Comparison of ENCODE assay signal across 28 mouse cellular contexts in the genomic region with DNA sequence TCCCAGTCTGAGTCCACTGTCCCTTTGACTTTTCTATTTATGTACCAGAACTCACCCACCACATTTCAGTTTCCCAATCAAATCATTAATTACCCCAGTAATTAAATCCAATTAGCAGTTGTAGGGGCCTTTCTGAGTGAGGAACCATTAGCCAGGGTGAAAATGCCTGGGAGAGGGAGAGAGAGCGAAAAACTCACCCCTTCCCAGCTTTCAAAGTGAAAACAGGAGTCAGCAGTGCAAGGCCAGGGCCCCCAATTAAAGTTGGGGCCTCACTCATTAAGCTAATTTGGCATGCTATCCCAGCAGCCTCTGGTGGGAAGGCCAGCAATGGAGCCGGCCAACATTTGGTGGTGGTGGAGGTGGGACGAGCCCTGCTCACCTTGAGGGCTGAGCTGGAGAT. TPM values are rescaled to one million over a fixed set of nuclear protein-coding genes. Genes with fewer than 3 reads are reported as not detected.
DNase-seq lines count a peak whose midpoint lies in the region; ATAC-seq and TF ChIP-seq lines count a peak whose summit lies in the region.
"Had no signal": no experiment of that assay in that cellular context is flagged by ENCODE, and none has a peak within 500 bp of the region (broad histone marks: within the 10 kb centered on the region; RNA-seq: fewer than 3 reads in every experiment).

No protein-coding gene starts in this region.

- no peaks in the 10 kb centered on the region for H3K36me3 ChIP-seq in embryonic facial prominence, embryonic 13.5 days
- no peaks in the 10 kb centered on the region for H3K36me3 ChIP-seq in embryonic facial prominence, embryonic 10.5 days (replicated peaks)
- H3K36me3 ChIP-seq in kidney, adult 2 months (ENCODE audit: control insufficient read depth, insufficient read depth, low read length) = no peaks in the 10 kb centered on the region
- no peaks in the 10 kb centered on the region for H3K36me3 ChIP-seq in embryonic facial prominence, embryonic 14.5 days (ENCODE audit: control insufficient read depth, insufficient read depth, low read length)
- H3K36me3 ChIP-seq in stomach, postnatal 0 days (ENCODE audit: control insufficient read depth, insufficient read depth, low read length) = no peaks in the 10 kb centered on the region
- H3K36me3 ChIP-seq: embryonic facial prominence, embryonic 12.5 days; hindbrain, embryonic 10.5 days; hindbrain, embryonic 15.5 days; limb, embryonic 12.5 days; lung, embryonic 15.5 days; midbrain, embryonic 13.5 days had no signal

- no peak for TF ChIP-seq CTCF in kidney, adult 2 months (conservative IDR thresholded peaks at IDR 0.05; ENCODE audit: insufficient read depth, insufficient read length, low read depth, low read length)
- TF ChIP-seq CTCF in stomach, postnatal 0 days (IDR thresholded peaks at IDR 0.05; ENCODE audit: low read depth) = no peak

- no peak for TF ChIP-seq POLR2A in kidney, adult 2 months (IDR thresholded peaks at IDR 0.05; ENCODE audit: low read depth, low read length)

- ATAC-seq in embryonic facial prominence, embryonic 13.5 days (ENCODE audit: insufficient number of reproducible peaks, insufficient read depth, low FRiP score, low TSS enrichment, low read depth) = no peak
- ATAC-seq in embryonic facial prominence, embryonic 14.5 days (ENCODE audit: low read depth) = no peak
- ATAC-seq in stomach, postnatal 0 days (ENCODE audit: low FRiP score, low TSS enrichment) = no peak
- ATAC-seq: inflammation-experienced regulatory T-cells, adult 6 months; midbrain, embryonic 13.5 days had no signal

- no peak overlapping the region for H3K4me3 ChIP-seq in embryonic facial prominence, embryonic 13.5 days
- H3K4me3 ChIP-seq in embryonic facial prominence, embryonic 10.5 days = no peak overlapping the region
- no peak overlapping the region for H3K4me3 ChIP-seq in kidney, adult 2 months (ENCODE audit: insufficient read depth, low read depth, low read length)
- no peak overlapping the region for H3K4me3 ChIP-seq in embryonic facial prominence, embryonic 14.5 days (ENCODE audit: low read depth, low read length)
- no peak overlapping the region for H3K4me3 ChIP-seq in stomach, postnatal 0 days (ENCODE audit: low read depth, low read length)
- H3K4me3 ChIP-seq: embryonic facial prominence, embryonic 12.5 days; hindbrain, embryonic 10.5 days; hindbrain, embryonic 15.5 days; limb, embryonic 12.5 days; lung, embryonic 15.5 days; megakaryocyte, embryonic 14.5 days; midbrain, embryonic 13.5 days had no signal

- H3K4me2 ChIP-seq in embryonic facial prominence, embryonic 13.5 days = no peak overlapping the region
- no peak overlapping the region for H3K4me2 ChIP-seq in embryonic facial prominence, embryonic 14.5 days (ENCODE audit: low read depth, low read length)
- H3K4me2 ChIP-seq in stomach, postnatal 0 days (replicated peaks; ENCODE audit: low read depth) = no peak overlapping the region
- H3K4me2 ChIP-seq: embryonic facial prominence, embryonic 12.5 days; hindbrain, embryonic 15.5 days; limb, embryonic 12.5 days; liver, embryonic 11.5 days; lung, embryonic 15.5 days; midbrain, embryonic 13.5 days had no signal

- H3K27ac ChIP-seq in embryonic facial prominence, embryonic 13.5 days = peak overlapping the region; percentile 76; the same call in 1 of the 2 replicates
- H3K27ac ChIP-seq in embryonic facial prominence, embryonic 10.5 days (replicated peaks) = no peak overlapping the region
- H3K27ac ChIP-seq in kidney, adult 2 months (ENCODE audit: insufficient read depth, low read depth, low read length) = 0 out of 2 replicates have a peak overlapping the region, but pooled peaks have one; percentile 33
- 0 out of 2 replicates have a peak overlapping the region, but pooled peaks have one; percentile 1 for H3K27ac ChIP-seq in embryonic facial prominence, embryonic 14.5 days (replicated peaks; ENCODE audit: low read depth, low read length)
- H3K27ac ChIP-seq in stomach, postnatal 0 days (replicated peaks) = peak overlapping the region; percentile 77
- H3K27ac ChIP-seq: hindbrain, embryonic 10.5 days; hindbrain, embryonic 15.5 days; lung, embryonic 15.5 days; midbrain, embryonic 13.5 days had no signal

- TF ChIP-seq EP300 in stomach, postnatal 0 days (optimal IDR thresholded peaks at IDR 0.05) = no peak

- 63% methylated on average over 3 of the region's 3 CpGs for WGBS in embryonic facial prominence, embryonic 13.5 days
- WGBS in embryonic facial prominence, embryonic 10.5 days = 72% methylated on average over 3 of the region's 3 CpGs
- WGBS in kidney, adult 2 months = 86% methylated on average over 3 of the region's 3 CpGs
- WGBS in embryonic facial prominence, embryonic 14.5 days = 75% methylated on average over 3 of the region's 3 CpGs
- 81% methylated on average over 3 of the region's 3 CpGs for WGBS in stomach, postnatal 0 days

- H3K9me3 ChIP-seq in embryonic facial prominence, embryonic 13.5 days = no peaks in the 10 kb centered on the region
- no peaks in the 10 kb centered on the region for H3K9me3 ChIP-seq in embryonic facial prominence, embryonic 10.5 days
- H3K9me3 ChIP-seq in embryonic facial prominence, embryonic 14.5 days (ENCODE audit: control insufficient read depth, low read length) = no peaks in the 10 kb centered on the region
- H3K9me3 ChIP-seq in stomach, postnatal 0 days (ENCODE audit: control insufficient read depth, low read length) = no peaks in the 10 kb centered on the region
- H3K9me3 ChIP-seq: embryonic facial prominence, embryonic 12.5 days; hindbrain, embryonic 10.5 days; hindbrain, embryonic 15.5 days; limb, embryonic 12.5 days; lung, embryonic 15.5 days; megakaryocyte, embryonic 14.5 days; midbrain, embryonic 13.5 days had no signal

- H3K9ac ChIP-seq in embryonic facial prominence, embryonic 13.5 days = no peak overlapping the region
- H3K9ac ChIP-seq in embryonic facial prominence, embryonic 14.5 days (ENCODE audit: low read depth, low read length) = no peak overlapping the region
- H3K9ac ChIP-seq in stomach, postnatal 0 days (ENCODE audit: low read length) = no peak overlapping the region
- H3K9ac ChIP-seq: embryonic facial prominence, embryonic 12.5 days; hindbrain, embryonic 15.5 days; limb, embryonic 12.5 days; lung, embryonic 15.5 days; midbrain, embryonic 13.5 days had no signal

- no peaks in the 10 kb centered on the region for H3K27me3 ChIP-seq in embryonic facial prominence, embryonic 13.5 days
- H3K27me3 ChIP-seq in embryonic facial prominence, embryonic 10.5 days (replicated peaks; ENCODE audit: low read depth, poor library complexity, severe bottlenecking) = 0 out of 2 replicates have a peak, but pooled peaks cover 4% of the 10 kb centered on the region
- H3K27me3 ChIP-seq in kidney, adult 2 months (replicated peaks; ENCODE audit: control insufficient read depth, insufficient read depth, low read length) = no peaks in the 10 kb centered on the region
- H3K27me3 ChIP-seq in embryonic facial prominence, embryonic 14.5 days (replicated peaks; ENCODE audit: control insufficient read depth, insufficient read depth, low read length) = no peaks in the 10 kb centered on the region
- no peaks in the 10 kb centered on the region for H3K27me3 ChIP-seq in stomach, postnatal 0 days (ENCODE audit: control insufficient read depth, insufficient read depth, low read length)
- H3K27me3 ChIP-seq: CH12.LX; embryonic facial prominence, embryonic 12.5 days; hindbrain, embryonic 15.5 days; limb, embryonic 12.5 days; lung, embryonic 15.5 days; midbrain, embryonic 13.5 days had no signal

- H3K4me1 ChIP-seq in embryonic facial prominence, embryonic 13.5 days = peaks cover 75% of the 10 kb centered on the region
- peaks cover 78% of the 10 kb centered on the region for H3K4me1 ChIP-seq in embryonic facial prominence, embryonic 10.5 days
- H3K4me1 ChIP-seq in kidney, adult 2 months (ENCODE audit: control insufficient read depth, insufficient read depth, low read length) = peaks cover 32% of the 10 kb centered on the region
- H3K4me1 ChIP-seq in embryonic facial prominence, embryonic 14.5 days (ENCODE audit: control insufficient read depth, insufficient read depth, low read length) = peaks cover 14% of the 10 kb centered on the region; the same call in 1 of the 2 replicates
- H3K4me1 ChIP-seq in stomach, postnatal 0 days (replicated peaks; ENCODE audit: control insufficient read depth, insufficient read depth) = no peaks in the 10 kb centered on the region
- H3K4me1 ChIP-seq: lung, embryonic 15.5 days had no signal

- DNase-seq in embryonic facial prominence, embryonic 10.5 days (ENCODE audit: low spot score) = no peak
- no peak for DNase-seq in kidney, adult 2 months
- no peak for DNase-seq in kidney, adult 9 months
- no peak for DNase-seq in embryonic facial prominence, embryonic 14.5 days (ENCODE audit: low spot score)
- DNase-seq in stomach, postnatal 0 days (ENCODE audit: low spot score) = no peak
- no peak for DNase-seq in urinary bladder, postnatal 14 days (ENCODE audit: low spot score)
- DNase-seq: adrenal gland, postnatal 10 days; cerebellum, adult 11 months; cerebellum, adult 9-10 months; cerebellum, postnatal 36 days; gastrocnemius, postnatal 14 days; heart, postnatal 14 days; kidney, adult 8-10 months; kidney, postnatal 10 days; lung, postnatal 4 days; right cerebral cortex, postnatal 25 days; thymus, postnatal 4 days had no signal

RNA-seq across cellular contexts. Expression of a gene that starts 32.4 kb away (rescaled TPM):
- polyA plus RNA-seq in embryonic facial prominence, embryonic 13.5 days (2015; fragmentation: Nextera tagmentation; extraction: Ambion mirVana) = 7.4 and 9.2 TPM in 2 replicates
- polyA plus RNA-seq in embryonic facial prominence, embryonic 10.5 days (2016; fragmentation: Nextera tagmentation; extraction: Ambion mirVana) = 5.0 TPM in 2 replicates
- 26.5 and 27.6 TPM in 2 replicates for polyA plus RNA-seq in kidney, adult 2 months (2012; rRNA removed)
- 9.0 and 10.1 TPM in 2 replicates for polyA plus RNA-seq in embryonic facial prominence, embryonic 14.5 days (2014; fragmentation: Nextera tagmentation; extraction: Ambion mirVana)
- polyA plus RNA-seq in stomach, postnatal 0 days (2015; fragmentation: Nextera tagmentation; extraction: Ambion mirVana) = 5.9 and 6.7 TPM in 2 replicates
